Mouse (Mus musculus) testis, adult 2 months (tissue): Measurements from ENCODE around the gene Tlcd1. TPM values are rescaled to one million over a fixed set of nuclear protein-coding genes. Genes with fewer than 3 reads are reported as not detected.

ENCODE experiments used
- H3K27ac ChIP-seq: fragments of 200-500 bp; 2 replicates; pipeline ENCODE4 v1.5.1; 2012; ENCODE audit warnings: low read depth, low read length; ENCODE audit not compliant: control insufficient read depth, insufficient read depth
- H3K27me3 ChIP-seq: fragments of 200-500 bp; 2 replicates; pipeline ENCODE4 v1.6.1; 2012; ENCODE audit warnings: mild to moderate bottlenecking, low read length, moderate library complexity; ENCODE audit not compliant: control insufficient read depth, insufficient read depth
- H3K36me3 ChIP-seq: fragments of 200-500 bp; 2 replicates; pipeline ENCODE4 v1.6.1; 2012; ENCODE audit warnings: mild to moderate bottlenecking, low read length; ENCODE audit not compliant: control insufficient read depth, insufficient read depth
- H3K4me1 ChIP-seq: fragments of 200-500 bp; 2 replicates; pipeline ENCODE4 v1.6.1; 2012; ENCODE audit warnings: low read length; ENCODE audit not compliant: control insufficient read depth, insufficient read depth
- H3K4me3 ChIP-seq: fragments of 200-500 bp; 2 replicates; pipeline ENCODE4 v1.5.1; 2012; ENCODE audit warnings: low read depth, mild to moderate bottlenecking, low read length, moderate library complexity, mixed read lengths; ENCODE audit not compliant: control insufficient read depth
- CTCF ChIP-seq: fragments of 200-500 bp; IDR thresholded peaks from 2 replicates; pipeline ENCODE4 v1.5.1; 2012; ENCODE audit warnings: low read depth, mild to moderate bottlenecking, inconsistent platforms, low read length, moderate library complexity; ENCODE audit not compliant: control insufficient read depth, insufficient read depth, insufficient replicate concordance
- POLR2A ChIP-seq: fragments of 200-500 bp; IDR thresholded peaks from 2 replicates; pipeline ENCODE4 v1.6.1; 2012; ENCODE audit warnings: low read depth, mild to moderate bottlenecking, inconsistent platforms, low read length, moderate library complexity; ENCODE audit not compliant: control insufficient read depth
- polyA plus RNA-seq: library from polyadenylated mRNA; depleted of rRNA; stranded (reverse); fragments of >200 nt; gene quantifications from 2 replicates; pipeline ENCODE4 v1.2.3, GENCODE M21; 2012

Gene Tlcd1
- polyA plus RNA-seq, 1 experiment = 73.7 TPM

DNA sequence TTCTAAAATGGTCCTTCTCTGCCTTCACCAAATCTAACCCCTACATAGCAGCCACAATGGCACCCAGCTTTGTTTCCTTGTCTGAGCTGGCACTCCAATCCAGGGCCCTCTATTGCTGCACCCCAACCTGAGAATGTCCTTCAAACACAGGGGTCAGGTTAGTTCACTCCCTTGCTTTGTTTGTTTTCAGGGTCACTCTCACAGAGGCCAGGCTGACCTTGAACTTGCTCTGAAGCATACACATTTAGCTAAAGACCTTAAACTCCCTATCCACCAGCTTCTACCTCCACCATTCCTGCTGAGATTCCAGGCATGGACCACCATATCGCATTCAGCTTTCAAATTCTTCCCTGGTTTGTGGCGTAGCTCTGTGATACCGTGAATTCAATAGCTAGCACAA, 2.0 kb upstream of the Tlcd1 start:
- no peaks in the 10 kb centered on the region; the same call in 1 of the 2 replicates for H3K36me3 ChIP-seq

GRCm38 (mm10) chr11:78175771-78176401, 625 bp upstream of the Tlcd1 start:
- Histone ChIP-seq H3K4me1 (peaks cover 21% of the 10 kb centered on the region), H3K27me3 (no peaks in the 10 kb centered on the region), H3K36me3 (peaks cover 1% of the 10 kb centered on the region), H3K27ac (no peak overlapping the region), H3K4me3 (peak overlapping the region; percentile 88)
- TF ChIP-seq CTCF = no peak
- no peak for TF ChIP-seq POLR2A

More for the DNA sequence above, 2.0 kb upstream of the Tlcd1 start:
- peaks cover 21% of the 10 kb centered on the region for H3K4me1 ChIP-seq
- H3K4me3 ChIP-seq = no peak overlapping the region
- no peaks in the 10 kb centered on the region for H3K27me3 ChIP-seq
- no peak for TF ChIP-seq POLR2A
- no peak for TF ChIP-seq CTCF
- no peak overlapping the region for H3K27ac ChIP-seq

GRCm38 (mm10) chr11:78176905-78177331, 407 bp downstream of the Tlcd1 start:
- TF ChIP-seq POLR2A (no peak), CTCF (no peak)
- Histone ChIP-seq H3K4me3 (peak overlapping the region; percentile 88), H3K36me3 (peaks cover 1% of the 10 kb centered on the region), H3K27me3 (no peaks in the 10 kb centered on the region), H3K4me1 (peaks cover 21% of the 10 kb centered on the region), H3K27ac (peak overlapping the region; percentile 88)

- Histone ChIP-seq H3K4me3 (peak overlapping the region; percentile 88), H3K27me3 (no peaks in the 10 kb centered on the region), H3K27ac (peak overlapping the region; percentile 88), H3K4me1 (peaks cover 21% of the 10 kb centered on the region), H3K36me3 (peaks cover 1% of the 10 kb centered on the region)
- TF ChIP-seq CTCF = no peak
Observed at GRCm38 (mm10) chr11:78177437-78177836, 926 bp downstream of the Tlcd1 start.

DNA sequence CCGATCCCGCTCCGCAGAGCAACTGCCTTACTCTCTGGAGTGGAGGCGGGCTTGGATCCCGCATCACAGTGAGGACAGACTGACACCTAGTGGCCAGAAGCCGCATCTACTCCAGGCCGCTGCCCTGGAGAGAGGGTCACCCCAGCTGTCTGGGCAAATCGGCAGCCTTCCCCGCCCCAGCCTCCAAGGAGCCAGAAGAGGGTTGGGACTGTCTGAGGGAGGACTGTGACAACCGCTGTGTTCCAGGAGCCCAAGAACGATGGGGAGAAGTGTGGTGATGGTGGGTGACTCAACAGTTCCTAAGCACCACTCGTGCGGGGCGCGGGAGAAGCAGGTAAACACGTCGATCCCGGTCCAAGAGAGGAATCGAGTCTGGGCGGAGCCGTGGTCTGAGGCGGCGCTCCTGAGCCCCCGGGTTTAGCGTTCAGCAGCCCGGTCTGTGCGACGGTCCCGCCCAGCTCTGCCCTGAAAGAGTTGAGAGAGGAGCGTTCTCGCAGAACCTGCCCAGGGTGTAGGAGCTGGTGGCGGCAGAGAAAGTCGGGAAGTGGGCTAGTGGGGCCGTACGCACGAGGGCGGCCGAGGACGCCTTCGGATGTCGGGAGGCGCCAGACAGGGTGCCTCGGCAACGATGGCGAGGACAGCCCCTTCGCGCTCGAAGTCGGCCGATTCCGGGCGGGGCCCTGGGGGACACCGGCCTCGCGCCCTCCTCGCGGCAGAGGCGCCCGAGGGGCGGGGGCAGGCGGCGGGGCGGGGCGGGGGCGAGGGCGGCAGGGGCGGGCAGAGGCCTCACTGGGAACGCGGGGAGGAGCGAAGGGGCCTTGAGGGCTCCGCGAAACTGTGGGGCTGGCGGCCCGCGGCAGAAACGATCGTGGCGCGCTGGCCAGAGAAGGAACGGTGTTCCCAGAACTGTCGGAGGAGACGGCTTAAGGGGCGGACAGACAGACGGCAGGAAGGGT, 1.7 kb downstream of the Tlcd1 start:
- peaks cover 25% of the 10 kb centered on the region for H3K4me1 ChIP-seq
- H3K4me3 ChIP-seq = peak overlapping the region; percentile 88
- peaks cover 1% of the 10 kb centered on the region for H3K36me3 ChIP-seq
- no peaks in the 10 kb centered on the region for H3K27me3 ChIP-seq
- H3K27ac ChIP-seq = peak overlapping the region; percentile 88
- TF ChIP-seq CTCF (peak; percentile 96), POLR2A (peak; percentile 37; the same call in 1 of the 2 replicates)

DNA sequence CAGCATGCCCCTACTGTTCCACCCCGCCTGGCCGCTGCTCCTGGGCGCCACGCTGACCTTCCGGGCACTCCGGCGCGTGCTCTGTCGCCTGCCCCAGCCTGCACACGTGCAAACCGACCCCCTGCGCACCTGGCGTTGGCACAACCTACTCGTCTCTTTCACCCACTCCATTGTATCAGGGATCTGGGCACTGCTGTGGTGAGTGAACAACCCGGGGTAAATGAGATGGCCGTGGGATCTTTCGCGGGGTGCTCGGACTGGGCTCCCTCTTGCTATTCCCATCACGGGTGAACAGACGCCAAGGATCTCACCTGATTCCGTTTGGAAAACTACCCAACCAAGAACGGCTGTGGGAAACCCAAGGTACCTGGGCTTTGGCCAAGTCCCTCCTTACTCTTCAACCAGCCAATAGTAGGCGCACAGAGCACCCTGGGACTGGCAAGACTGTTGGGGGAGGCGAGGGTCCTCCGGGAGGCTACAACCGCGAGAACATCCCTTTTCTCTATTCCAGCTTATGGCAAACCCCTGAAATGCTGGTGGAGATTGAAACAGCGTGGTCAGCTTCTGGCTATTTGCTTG, 2.4 kb downstream of the Tlcd1 start:
- Histone ChIP-seq H3K27ac (peak overlapping the region; percentile 85), H3K36me3 (peaks cover 1% of the 10 kb centered on the region), H3K4me1 (peaks cover 25% of the 10 kb centered on the region), H3K27me3 (no peaks in the 10 kb centered on the region), H3K4me3 (peak overlapping the region; percentile 88)
- TF ChIP-seq POLR2A (no peak; the same call in 1 of the 2 replicates), CTCF (no peak)

DNA sequence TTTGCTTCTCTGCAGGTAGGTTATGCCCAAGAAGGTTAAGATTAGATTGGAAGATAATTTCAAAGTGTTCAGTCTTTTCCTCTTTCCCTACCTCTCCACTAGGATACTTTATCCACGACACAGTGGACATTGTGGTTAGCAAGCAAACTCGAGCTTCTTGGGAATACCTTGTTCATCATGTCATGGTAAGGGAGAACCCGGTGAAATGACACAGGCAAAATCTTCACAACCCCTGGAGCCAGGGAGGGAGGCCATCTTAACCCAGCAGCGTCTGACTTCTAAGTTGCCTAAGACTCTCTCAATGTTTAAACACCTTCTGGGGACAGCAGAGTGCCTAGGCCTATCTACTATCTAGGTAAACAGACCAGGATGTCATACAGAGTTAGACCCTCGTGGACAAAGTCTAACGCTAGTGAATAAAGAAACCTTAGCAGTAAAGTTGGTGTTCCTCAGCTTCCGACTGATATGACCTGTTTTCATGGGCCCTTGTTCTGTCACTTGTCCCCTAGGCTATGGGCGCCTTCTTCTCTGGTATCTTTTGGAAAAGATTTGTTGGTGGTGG, 3.0 kb downstream of the Tlcd1 start:
- Histone ChIP-seq H3K4me3 (peak overlapping the region; percentile 88), H3K27me3 (no peaks in the 10 kb centered on the region), H3K36me3 (peaks cover 1% of the 10 kb centered on the region), H3K4me1 (peaks cover 25% of the 10 kb centered on the region), H3K27ac (peak overlapping the region; percentile 85)
- TF ChIP-seq POLR2A = no peak
- no peak for TF ChIP-seq CTCF
